Mouse (Mus musculus) R1 (cell line): Measurements from ENCODE around the gene Atp8b2.
A peak's percentile ranks its signal among the peaks of the same experiment; 100 is the strongest.

Experiments used
- DNase-seq: peaks from one replicate; pipeline ENCODE4 v3.0.0-alpha.2; 2018; ENCODE audit warnings: low read depth, low spot score

Gene Atp8b2

DNA sequence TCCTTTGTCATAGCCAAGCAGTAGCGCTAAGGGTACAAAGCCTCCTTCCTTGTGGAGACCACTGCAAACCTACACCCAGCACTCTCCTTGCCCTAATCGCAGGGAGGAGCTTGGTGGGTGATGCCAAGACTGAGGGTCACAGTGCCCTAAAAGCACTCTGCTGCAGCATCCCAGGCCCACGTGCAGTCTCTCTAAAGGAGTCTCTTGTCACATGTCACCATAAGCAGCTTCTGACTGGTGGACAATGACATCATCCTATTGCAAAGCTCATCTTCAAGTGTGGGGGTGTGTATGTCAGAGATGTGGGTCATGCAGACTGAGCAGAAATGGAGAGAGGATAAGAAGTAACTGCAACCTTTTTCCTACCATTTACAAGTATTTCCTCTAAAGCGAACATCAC is 3.9 kb downstream of the Atp8b2 start:
- no peak for DNase-seq

DNA sequence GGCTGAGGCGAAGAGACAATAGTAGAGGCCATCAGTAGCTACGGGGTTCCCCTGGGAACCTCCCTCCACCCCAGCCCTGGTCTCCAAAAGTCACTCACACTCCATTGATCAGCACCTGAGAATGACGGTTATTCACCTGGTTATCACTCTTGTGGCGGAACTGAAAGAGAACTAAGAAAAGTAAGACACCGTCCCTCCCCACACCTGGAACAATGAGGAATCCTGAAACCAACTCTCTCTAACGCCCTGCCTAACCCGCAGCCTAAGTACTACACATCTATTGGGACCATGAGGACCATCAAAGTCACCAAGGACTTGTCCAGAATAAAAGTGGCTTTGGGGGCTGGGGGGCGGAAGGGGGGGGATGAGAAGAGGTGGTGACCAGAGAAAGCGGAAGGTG is 5.4 kb downstream of the Atp8b2 start:
- no peak for DNase-seq

DNA sequence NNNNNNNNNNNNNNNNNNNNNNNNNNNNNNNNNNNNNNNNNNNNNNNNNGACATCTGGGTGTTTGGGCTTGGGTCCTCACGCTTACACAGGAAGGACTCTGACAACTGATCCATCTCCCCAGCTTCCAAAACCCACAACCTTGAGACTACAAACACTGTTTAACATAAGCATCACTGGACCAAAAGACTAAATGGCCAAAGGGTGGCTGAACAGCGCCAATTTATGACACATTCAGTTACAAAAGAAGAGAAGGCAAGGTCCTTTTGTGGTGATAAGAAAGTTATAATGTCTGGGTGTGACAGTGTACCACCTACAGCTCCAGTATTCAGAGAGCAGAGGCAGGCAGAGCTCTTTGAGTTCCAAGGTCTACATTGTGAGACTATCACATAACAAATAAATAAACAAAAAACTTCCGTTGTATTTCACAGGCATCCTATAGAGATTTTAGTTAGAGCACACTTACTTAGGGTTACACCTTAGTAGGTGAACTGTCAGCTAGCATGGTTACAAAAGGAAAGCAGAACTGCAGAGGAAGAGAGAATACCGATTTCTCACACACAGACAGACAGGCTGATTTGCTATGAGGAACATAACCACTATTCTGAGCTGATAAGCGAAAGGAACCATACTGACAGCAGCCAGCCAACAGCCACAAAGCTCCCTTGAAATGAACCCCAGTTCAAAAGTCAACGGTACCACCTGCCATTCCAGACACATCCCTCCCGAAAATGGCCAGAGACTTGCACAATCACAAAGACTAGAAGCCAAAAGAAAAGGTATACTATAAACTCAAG is 6.9 kb downstream of the Atp8b2 start:
- DNase-seq, result peak; percentile 40

DNA sequence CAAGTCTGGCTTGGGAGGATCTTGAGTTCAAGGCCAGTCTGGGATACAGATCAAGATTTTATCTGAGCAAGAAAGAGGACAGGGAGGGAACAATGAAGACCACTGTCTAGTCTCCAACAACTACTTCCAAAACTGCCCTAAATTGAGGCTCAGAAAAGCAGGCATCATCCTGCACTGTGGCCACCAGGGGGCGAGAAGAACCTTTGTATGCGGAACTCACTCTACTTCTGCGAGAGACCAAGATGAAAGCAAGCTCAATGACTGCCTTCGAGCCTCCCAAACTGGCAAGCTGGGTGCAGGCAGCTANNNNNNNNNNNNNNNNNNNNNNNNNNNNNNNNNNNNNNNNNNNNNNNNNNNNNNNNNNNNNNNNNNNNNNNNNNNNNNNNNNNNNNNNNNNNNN is 9.9 kb downstream of the Atp8b2 start:
- DNase-seq, result peak; percentile 83

DNA sequence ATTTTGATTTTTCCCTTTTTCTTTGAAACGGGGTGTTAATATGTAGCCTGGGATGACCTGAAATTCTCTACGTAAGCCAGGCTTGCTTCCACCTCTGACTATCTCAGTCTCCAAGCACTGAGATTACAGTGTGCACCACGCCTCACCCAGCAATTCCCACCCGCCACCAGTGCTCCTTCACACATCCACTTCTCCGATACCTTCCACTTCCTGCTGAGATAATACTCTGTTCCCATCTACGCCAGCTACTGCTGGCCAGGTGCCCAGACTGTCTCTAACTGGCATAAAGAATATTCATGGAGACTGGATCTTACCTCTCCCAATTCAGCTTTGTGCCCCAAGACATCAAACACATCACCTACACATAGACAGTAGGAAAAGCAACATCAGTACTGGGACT is 14.7 kb downstream of the Atp8b2 start:
- DNase-seq, result no peak

DNA sequence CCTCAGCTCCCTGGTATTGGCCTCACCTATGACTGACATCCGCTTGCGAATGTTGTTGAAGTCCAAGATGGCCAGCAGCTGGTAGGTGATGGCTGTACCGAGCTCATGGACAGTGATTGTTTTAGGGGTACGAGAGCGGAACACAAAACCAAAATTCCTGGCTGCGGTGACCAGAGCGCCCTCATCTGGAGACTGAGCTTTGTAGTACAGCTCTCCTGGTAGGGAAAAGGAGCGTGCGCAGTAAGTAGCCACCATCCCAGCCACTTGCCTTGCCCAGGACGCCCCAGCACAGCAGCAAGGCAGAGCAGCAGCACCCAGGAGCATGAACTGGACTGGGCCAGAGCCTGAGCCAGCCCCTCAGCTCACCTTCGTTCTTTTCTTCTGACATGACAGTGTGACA is 15.3 kb downstream of the Atp8b2 start:
- peak; percentile 64 for DNase-seq

DNA sequence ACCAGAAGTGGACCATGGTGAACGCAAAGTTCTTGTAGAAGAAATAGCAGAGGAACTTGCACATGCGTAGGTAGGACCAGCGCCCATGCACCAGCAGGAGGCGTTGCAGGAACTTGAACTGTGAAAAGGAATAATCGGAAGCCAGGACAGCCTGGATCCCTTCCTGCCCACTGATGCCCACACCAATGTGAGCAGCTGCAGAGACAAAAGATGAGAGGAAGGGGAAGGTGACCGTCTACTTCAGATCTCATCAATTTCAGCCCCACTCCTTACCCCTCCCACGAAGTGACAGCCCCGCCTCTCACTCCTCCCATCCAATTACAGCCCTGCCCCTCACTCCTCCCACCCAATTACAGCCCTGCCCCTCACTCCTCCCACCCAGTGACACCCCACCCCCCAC is 18.3 kb downstream of the Atp8b2 start:
- DNase-seq, result peak; percentile 63

DNA sequence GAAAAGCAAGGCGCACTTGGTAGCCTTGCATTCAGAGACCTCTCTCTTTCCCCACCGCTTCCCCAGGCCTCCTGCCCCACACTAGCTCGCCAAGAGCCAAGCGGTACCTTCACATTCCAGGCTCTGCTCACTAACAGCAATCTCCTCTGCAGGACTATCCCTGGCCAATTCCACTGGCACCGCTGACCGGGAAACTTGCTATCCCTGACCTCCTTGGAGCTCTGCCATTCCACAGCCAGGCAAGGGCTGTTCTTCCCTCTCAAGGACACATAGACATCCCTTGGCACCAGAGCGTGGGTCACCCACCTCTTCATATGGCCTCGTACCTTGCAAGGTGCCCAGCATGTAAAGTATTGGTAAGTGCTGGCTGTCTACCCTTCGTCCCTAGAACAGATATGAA is 20.4 kb downstream of the Atp8b2 start:
- no peak for DNase-seq

DNA sequence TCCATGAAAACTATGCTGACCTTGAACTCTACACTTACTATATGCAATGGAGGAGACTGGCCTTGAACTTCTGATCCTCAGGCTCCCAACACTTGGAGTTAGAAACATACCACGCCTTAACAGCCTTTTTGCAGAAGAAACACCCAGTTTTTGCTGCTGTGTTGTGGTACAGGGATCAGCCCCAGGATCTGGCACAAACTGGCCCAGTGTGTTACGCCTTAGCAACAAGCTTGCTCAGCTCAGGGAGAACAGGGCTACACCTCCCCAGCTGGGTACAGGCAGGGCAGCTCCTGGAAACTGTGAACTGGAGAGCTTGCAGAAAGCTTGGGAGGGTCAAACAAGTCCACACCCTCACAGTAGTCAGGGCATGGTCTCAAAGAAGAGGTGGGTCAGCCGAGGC is 26.8 kb downstream of the Atp8b2 start:
- DNase-seq, result peak; percentile 56

DNA sequence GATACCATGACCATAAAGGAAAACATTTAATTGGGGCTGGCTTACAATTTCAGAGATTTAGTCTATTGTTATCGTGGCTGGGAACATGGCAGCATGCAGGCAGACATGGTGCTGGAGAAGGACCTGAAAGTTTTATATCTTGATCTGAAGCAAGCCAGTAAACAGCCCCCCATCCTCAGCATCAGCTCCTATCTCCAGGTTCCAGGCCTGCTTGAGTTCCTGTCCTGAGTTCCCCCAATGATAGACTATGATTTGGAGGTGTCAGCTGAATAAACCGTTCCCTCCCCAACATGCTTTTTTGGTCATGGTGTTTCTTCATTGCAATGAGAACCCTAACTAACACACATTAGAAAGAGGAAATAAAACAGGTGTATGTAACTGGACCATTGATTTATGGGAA is 30.4 kb downstream of the Atp8b2 start:
- no peak for DNase-seq

DNA sequence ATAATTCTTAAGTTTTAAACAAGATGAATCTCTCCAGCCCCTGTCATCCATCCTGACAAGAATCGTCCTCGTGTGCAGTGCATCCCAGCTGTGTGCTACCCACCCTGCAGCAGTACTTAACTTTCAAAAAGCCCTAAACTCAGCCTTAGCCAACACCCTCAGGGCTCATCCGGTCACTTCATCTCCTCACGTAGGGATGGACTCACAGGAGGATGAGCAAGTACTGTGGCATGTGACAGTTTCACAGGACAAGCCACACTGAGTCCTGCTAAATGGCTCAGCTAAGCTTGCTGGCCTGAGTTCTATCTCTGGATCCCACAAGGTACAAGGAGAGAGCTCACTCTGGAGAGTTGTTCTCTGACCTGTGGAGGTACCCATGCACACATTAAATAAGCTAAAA is 34.4 kb downstream of the Atp8b2 start:
- no peak for DNase-seq

DNA sequence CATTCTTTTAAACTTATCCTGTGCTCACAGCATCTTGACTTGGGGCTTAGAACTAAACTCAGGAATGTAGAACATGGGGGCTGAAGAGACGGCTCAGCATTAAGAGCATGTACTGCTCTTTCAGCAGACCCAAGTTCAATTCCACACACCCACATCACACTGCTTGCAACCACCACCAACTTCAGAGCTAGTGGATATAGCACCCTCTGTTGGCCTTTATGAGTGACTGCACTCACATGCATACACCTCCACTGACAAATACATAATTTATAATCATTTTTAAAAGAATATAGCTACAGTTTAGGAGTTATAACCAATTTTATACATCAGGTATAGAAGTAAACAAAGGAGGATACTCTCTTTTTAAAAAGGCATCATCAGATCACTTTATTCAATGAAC is 36.9 kb downstream of the Atp8b2 start:
- DNase-seq, result peak; percentile 50

DNA sequence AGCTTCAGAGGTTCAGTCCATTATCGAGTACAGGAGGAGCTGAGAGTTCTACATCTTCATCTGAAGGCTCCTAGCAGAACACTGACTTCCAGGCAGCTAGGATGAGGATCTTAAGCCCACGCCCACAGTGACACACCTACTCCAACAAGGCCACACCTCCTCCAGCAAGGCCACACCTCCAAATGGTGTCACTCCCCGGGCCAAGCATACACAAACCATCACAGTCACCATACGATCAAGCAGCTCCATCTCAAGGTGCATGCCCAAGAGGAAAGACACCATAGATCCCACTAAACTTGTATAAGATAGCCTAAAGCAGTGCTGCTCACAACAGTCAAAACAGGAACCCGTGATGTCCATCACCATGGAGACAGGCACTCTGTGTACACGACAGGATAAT is 42.6 kb downstream of the Atp8b2 start:
- peak; percentile 72 for DNase-seq

DNA sequence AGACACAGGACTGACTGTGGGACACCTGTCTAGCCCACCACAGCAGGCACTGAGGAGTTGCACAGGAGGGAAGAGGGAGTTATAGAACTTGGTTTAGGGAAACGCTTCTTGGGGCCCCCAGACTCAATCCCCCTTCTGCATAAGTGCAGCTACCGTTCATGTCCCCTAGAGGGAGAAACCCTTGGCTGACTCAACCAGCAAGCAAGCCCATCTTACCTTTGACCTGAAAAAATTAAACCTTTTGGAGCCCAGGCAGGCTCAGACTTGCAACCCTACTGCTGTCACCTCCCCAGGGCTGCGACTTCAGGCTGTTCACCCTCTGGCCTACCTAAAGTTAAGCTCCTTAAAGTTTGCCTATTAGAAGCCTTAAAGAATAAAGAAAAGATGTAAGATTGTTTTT is 45.9 kb downstream of the Atp8b2 start:
- peak; percentile 39 for DNase-seq

DNA sequence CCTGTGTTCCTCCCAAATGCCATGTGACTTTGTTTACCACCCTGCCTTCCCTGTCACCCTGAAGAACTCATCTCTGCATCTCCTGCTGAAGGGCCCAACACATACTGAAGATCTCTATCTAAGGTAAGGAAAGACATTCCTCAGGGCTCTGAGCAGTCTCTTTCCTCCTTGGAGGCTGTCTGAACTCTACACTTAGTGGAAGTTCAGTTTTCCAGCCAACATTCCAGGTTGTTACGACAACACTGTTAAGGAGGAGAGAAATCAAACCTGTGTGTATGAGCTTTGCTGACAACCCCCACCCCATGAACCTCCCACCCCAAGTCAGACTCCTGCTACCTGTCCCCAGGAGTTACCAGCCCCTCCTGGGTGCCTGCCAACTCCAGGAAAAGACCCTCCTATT is 46.7 kb downstream of the Atp8b2 start:
- DNase-seq, result no peak

DNA sequence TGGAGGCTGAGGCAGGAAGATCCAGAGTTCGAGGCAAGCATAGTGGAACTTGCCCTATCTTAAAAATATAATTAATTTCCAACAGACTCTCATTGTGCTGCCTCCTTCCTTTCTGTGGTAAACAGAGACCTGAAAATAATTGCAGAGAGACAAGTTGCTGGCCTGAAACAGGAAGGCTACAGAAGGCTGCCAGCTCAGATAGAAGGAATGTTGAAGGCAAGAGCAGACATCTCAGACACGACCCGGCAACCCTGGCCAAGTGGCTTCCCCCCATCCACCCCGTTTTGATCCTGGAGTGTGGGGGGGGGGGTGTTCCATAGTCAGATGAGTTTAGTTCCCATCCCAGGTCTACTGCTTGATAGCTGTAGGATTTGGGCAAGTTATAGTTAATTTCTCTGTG is 48.6 kb downstream of the Atp8b2 start:
- no peak for DNase-seq

DNA sequence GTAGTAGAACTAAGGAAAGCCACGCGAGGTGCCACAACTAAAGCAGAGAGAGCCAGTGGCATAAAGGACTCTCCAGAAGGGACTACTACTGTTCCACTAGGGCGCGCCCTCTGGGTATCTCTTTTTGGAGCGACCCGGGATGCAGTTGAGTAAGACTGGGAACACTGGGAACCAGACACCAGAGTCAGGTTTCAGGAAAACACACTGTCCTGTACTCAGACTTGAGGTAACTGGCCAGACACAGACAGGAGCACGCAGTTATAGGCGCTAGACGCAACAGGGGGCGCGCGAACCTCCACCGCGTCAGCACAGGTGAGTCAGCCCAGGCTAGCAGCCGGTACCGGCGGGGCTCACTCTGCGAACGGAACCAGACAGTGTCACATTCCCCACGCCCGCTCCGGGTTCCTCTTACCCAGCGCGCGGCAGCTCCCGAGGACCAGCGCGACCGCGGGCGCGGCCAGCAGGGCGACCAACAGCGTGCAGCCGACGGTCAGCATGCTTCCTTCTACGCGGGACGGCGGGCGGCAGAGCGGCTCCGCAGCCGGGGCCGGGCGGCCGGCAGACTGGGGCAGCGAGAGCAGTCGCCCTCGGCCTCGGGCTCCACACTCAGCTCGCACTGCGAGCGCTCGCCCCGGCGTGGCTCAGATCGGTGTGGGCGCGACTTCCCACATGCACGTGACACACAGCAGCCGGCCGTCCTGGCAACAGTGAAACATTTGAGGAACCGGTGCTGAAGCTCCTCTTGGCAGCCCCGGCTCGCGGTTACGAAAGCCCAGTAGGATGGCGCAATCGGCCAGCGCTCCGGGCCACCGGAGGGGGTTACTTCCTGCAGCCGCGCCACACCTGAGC is 50.5 kb downstream of the Atp8b2 start, which contains the start of gene Il6ra:
Gene Il6ra (minus strand): TSS at position 654 of the 849 bp plus-strand sequence.
- peak; percentile 86 for DNase-seq

DNA sequence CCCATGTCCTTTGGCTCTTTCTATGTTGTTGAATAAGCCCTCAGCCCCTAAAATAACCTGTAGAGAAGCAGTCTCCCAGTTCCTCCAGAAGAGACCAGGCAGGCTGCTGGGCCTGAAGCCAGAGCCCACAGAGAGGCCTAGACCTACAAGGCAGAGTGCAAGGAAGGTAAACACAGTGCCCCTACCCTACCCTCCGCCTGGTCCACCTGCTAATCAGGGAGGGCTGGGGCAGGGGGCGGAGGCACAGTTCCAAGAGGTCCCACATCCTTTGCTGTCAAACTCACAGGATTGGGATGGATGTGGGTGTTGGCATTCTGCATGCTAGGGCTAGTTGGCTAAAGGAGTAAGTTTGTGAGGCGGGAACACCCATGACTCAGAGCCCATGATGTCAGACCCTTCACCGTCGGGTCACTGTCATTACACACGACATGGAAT is 51.2 kb downstream of the Atp8b2 start:
- no peak for DNase-seq

DNA sequence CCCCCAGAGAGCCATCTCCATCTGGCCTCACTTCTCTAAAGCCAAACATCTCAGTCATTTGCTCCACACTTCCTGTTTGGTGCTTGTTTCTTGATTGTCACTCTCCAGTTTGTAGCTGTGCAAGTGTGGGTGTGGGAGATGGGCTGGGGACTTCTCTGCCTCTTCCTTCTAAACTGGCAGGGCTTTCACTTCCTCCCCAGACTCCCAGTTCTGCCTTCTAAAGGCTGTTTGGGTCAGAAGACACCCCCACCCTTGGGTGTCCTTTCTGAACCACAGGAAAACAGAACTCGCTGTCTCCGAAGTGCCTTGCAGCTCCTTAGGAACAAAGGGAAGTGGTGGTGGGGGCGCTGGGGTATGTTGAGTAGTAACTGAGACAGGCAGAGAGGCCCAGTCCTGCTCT is 52.1 kb downstream of the Atp8b2 start:
- no peak for DNase-seq

DNA sequence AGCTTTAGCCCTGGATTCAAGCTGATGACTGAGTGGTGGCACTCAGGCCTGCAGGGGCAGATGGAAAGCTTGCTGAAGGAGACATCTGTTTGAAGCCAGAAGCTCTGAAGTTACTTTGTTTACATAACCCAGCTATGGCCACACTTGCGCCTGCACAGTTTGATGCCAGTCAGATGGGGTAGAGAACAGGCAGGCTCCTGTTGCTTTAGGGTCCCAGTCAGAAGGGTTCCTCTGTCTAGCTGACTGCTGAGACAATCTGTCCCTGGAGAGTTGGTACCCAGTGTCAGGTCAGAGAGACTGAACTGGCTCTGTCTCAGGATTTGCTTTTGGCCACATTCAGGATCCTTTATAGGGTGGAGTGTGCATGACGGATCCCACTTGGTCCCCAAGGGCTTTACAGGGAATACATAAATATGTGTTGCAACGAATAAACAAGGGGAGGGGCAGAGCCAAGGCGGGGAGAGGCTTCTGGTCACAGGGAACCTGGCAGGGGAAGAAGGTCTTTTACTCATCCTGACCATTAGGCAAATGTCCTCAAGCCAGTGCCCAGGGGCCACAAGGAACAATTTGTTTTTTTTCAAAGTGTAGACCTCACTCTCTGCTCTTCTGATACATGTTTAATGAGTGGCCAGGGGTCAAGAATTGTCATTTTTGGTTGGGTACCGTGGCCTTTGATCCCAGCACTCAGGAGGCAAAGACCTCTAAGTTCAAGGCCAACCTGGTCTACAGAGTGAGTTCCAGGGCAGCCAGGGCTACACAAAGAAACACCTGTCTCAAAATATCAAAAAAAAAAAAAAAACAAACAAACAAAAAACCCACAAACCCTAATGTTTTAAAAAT is 53.4 kb downstream of the Atp8b2 start:
- DNase-seq, result no peak

DNA sequence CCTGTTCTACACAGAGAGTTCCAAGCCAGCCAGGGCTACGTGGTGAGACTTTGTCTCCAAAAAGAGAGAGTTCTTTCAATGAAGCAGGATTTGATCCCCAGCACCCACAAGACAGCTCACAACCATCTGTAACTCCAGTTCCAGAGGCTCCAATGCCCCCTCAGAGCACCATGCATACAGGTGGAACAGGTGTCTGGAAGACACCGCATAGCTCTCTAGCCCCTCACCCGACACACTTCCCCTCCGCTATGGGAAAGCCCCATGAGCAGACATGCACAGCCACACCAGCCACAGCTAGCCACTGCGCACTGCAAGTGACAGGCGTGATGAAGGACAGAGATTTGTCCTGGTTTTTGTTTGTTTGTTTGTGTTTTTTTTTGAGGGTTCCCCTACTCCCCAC is 54.5 kb downstream of the Atp8b2 start:
- no peak for DNase-seq

DNA sequence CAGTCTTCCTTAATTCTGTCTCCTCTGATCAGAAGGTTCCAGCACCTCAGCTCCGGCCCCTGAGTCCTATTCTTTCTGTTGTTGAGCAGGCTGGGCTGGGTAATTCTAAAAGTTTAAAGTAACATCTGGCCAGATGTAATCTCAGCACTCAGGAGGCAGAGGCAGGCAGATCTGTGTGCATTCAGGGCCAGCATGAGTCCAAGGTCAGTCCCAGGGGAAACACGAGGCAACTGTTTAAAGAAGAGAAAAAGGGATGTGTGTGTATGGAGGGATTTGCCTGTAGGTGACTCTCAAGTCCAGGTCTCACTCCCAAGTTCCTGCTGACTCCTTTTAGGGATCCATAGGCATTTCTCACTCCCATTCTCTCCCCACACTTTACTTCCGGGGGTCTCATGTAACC is 55.5 kb downstream of the Atp8b2 start:
- DNase-seq, result no peak
